Mouse (Mus musculus) mature B cell (primary cell): Measurements from ENCODE around the gene Lyrm4.

Experiments
- in situ Hi-C: fragments of 300-500 bp; cut with MboI; formaldehyde crosslinking; loops from 2 replicates; pipeline ENCODE4 v1.14.3; 2019

The Lyrm4 gene

DNA sequence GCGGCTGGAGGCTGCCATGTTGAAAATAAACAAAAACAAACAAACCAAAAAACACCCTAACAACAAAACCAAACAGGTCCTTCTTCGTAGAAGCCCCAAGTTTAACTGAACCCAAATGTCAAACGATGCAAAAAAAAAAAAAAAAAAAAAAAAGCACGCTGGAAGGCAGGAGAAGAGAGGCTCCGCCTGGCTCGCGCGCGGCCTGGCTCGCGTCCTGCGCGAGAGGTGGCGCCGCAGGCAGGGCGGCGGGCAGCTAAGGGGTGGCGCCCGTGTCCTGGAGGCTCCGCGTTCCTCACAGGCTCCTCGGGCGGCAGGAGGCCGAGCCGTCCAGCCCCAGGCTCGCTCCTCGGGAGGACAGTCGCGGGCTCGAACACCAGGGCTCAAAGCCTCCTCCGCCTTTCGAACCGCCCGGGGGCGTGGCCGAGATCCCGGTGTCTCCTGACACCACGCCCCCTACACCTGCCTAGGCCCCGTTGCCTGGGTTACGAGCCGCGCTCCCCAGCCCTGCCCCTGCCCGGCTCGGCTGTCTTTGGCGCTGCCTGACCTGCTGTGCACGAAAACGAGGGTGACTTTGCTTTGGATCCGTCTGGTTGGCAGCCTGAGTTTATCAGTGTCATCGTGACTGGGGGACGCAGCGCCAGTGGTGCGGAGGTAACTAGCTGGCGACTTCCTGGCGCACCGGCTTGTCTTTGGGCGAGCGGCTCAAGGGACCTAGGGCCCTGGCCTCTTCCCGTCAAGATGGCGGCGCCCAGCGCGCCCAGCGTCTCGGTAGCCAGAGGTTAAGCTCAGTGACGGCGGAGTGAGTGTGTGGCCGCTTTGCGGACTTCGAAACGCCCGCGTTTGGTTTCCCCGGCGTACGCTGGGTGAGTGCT lies at the start of gene Lyrm4, which contains the start of gene Fars2:
Gene Lyrm4 (minus strand): TSS at position 384 of the 872 bp plus-strand sequence.
Gene Fars2 (plus strand): TSS at position 270 of the 872 bp plus-strand sequence.
- in situ Hi-C loops, result no loop called here

DNA sequence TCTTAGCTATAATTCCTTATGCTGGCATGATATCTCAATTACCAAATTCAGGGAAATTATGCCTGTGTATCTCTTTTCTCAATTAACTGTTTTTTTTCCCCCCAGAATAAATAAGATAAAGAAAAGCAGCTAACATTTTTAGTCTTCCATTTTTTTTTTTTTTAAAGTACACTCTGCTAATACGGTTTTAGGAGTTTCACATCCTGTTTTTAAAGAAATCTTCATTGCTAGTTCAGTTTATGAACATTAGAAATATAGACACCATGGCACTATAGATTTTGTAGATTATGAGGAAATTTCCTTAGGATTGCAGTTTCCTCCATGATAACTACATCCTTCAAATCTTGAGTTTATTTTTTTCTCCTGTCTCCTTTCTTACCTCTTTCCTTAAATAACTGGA lies 46.6 kb upstream of the Lyrm4 start:
- in situ Hi-C loops, result no loop called here

DNA sequence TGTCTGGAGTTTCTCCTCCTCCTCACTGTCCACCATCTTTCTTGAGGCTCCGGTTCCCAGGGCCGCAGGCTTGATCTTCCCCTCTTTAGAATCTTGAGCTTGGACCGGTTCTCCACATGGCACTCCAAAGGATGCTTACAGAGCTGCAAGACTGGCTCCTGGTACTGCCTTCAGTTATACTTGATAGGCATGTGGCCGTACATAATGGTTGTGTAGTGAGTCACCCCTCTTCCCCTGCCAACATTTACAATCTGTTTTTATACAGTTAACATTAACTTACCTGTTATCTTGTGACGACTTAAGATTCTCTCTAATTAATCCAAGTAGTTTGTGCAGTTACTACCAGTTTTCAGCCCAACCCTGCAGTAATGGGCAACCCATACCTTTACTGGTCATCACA lies 46.1 kb upstream of the Lyrm4 start:
- in situ Hi-C loops, result no loop called here

- in situ Hi-C loops, result no loop called here
Measured at GRCm38 (mm10) chr13:36156340-36156931, 39.1 kb upstream of the Lyrm4 start.

GRCm38 (mm10) chr13:36152728-36153498 lies 35.6 kb upstream of the Lyrm4 start:
- in situ Hi-C loops, result no loop called here

DNA sequence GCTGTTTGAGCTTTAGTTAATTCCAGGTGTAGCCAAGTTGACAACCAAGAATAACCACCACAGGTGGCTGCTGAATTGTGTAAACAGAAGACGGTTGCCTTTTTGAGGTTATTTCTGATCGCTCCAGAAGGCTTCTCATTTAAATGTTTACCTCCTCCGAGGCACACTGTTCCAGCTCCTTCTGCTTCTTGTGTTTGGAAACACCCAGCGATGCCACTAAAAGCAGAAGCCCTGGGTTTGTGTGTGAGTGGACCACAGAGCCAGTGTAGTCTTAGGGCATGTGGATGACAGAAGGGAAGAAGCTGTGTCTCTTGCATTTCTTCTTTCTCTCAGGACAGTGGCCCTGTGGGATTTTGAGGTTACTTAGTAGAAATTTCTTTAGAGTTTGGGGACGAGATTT lies 32.9 kb upstream of the Lyrm4 start:
- in situ Hi-C loops, result no loop called here

DNA sequence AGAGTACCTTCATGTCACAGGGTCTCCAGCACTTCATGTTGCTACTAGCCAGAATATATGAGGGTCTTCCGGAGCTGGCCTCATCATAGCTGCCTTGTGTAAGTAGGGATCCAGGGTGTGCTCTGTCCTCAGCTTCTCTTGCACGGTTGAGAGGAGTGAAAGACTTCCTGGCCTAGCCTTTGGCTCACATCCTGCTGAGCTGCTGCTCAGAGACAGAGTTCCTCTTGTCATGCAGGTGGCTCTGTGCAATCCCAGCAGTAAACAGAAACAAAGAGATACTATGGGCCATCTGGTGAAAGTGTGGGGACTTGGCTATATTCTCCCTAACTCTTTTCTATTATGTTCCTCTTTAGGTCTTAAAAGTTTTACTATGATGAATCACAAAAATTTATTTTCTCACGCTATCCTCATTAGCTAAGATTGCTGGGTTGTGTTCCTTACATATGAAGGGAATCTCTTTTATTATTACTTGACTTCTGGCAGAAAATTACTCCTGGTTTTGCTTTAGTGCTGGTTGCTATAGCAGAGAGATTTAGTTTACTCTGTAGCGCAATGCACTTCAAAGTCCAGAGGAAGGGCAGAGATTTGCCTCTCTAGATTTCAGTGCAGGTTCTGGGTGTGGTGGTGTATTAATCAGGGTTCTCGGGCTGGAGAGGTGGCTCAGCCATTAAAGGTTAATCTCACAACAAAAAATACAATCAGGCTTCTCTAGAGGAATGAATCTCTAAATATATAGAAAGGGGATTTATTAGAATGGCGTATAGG lies 32.0 kb upstream of the Lyrm4 start:
- in situ Hi-C loops, result no loop called here

DNA sequence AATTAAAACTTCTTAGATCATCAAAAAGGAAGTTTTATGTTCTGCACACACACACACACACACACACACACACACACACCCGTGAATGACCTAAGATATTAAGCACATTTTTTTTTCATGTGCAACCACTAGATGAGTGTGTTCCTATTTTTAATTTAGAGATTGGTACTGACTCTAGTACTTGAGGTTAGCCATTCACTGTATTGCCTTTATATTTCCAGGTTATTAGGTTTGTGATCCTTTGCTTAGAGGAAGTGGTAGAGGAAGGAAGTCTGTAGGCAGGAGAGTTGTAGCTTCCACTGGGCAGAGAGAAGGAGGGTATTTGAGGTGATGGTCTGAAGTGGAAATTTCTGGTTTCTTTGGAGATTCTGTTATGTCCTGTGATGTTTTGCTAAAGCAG lies 28.3 kb upstream of the Lyrm4 start:
- in situ Hi-C loops, result no loop called here

DNA sequence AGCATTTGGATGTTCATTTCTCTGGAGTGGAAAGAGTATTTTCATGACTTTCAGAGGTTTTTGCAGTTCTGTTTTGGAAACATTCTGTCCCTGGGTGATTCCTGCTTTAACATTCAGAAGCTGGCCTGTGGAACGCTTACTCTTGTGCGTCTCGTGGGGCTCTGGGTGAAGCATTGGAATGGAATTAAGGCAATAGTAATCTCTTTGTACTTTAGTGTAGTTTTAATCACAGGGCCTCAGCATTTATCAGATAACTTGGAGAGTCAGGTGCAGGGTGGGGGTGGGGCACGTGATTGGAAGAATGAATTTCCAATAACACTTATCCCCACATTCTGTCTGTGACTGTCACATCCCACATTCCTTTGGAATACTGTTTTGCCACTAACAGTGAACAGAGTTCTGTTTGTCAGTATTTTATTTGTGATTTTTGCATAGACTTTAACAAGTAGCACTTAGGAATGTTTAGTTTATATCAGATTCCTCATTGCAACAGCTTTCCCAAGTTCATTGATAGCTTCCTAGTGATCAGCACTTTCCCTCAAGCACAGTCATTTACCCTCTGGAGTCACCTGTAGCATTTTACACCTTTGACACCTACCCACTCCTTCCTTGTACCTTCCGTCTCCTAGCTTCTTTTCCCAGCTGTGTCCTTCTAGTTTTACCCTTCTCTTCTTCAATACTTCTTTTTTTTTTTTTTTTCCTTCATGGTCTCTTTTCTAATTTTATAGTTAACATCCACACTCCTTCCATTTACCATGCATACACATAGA lies 23.1 kb upstream of the Lyrm4 start:
- in situ Hi-C loops, result no loop called here

DNA sequence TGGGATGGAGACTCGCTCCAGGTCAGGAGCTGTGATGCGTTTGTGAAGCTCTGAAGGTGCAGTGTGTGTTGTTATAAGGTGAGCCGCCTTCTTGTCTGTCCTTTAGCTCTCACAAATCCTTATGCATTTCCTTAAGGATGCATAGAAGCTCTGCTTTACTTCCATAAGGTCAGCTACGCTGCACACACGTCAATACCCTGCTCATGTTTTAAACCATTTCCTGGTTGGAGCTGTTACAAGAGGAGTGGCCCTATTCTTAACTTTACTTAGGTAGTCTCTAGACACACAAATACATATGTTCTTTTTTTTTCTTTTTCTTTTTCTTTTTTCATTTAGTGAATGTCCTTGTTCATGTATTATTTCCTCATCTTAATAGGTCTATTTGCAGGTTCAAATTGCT lies 22.4 kb upstream of the Lyrm4 start:
- in situ Hi-C loops, result no loop called here

DNA sequence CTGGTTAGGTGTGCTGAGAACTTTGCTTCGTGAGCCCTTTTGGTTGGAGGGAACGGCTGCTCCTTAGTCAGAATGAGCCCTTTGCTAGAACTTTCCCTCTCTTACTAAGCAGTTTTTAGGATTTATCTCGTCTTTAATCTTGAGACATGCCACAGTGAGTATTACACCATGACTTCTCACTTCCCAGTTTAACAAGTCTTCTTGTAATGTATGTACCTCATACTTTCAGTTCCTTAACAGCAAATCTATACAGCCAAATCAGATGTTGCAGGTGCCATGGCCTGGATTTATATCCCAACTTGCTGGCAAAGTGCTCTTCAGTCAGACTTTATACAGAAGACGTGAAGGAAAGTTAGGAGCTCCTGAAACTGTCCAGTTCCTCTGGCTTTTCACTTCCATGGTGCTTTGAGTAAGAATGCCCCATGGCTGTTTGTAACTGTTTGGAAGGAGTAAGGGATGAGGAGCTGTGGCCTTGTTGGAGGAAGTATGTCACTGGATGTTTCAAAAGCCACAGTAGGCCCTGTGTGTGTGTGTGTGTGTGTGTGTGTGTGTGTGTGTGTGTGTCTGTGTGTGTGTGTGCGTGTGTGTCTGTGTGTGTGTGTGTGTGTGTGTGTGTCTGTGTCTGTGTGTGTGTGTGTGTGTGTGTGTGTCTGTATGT lies 14.8 kb upstream of the Lyrm4 start:
- in situ Hi-C loops, result no loop called here

DNA sequence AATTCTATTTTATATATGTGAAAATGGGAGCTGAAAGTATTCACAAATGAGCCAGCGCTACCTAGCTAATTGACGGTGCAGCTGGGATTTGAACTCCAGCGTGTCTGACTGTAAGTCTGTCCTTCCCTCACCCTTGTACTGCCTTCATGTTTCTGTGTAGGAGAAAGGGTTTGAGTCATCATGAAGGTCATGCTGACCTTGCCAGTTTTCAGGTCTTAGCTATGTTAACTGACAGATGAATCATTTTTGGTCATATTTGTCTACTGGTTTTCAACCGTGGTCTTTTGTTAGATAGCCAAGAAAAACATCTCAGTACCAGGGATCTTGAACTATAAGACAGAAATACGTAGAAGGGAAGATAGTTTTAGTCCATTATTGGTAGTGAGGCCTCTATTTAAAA lies 14.1 kb upstream of the Lyrm4 start:
- in situ Hi-C loops, result no loop called here

DNA sequence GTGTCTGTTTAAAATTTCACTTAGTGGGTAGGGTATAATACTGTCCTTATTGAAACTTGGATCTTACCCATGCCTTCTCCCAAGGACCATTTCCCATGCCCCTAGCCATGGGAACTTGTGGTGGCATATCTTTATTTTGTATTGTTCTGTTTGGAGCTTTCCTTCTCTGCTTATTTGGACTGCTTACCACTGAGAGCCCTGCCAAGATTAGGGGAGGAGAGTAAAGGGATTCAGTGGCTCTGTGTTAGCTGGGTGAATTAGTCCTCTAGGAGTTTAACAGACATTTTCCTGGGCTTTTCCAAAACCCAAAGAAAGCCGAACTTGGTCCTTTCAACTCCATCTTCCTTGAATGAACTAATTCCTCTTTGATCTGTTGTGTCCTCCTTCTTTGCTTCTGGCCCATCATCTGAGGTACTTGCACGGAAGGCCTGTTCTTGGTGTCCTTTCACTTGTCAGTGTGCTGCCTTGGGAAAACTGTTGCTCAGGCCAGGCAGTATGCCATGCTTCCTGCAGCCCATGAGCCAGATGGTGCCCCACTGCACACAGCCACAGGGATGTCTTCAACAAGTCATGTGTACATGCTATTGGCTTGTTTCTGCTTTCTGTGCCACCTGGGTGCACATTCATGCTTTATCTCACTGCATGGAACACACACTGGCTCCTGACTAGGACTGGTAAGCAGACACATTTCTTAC lies 12.2 kb upstream of the Lyrm4 start:
- in situ Hi-C loops, result no loop called here

- in situ Hi-C loops, result no loop called here
Measured at GRCm38 (mm10) chr13:36120606-36121005, 3.3 kb upstream of the Lyrm4 start.

DNA sequence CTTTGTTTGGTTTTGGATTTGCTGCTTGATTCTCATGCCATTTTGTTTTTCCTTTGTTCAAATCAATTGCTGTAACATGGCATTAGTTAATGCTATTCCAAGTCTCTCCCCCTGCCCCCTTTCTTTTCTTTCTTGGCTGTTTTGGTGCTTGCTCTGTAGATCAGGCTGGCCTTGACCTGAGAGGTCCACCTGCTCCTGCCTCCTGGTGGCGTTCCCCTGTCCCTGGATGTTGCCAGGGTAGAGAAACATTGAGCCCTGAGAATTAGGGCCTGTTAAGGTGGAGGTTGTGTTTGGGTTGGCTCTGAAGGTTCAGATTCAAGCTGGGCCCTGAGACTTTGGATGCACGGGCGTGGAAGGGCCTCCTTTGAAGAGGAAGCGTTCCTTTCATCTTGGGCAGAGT lies 2.4 kb upstream of the Lyrm4 start:
- in situ Hi-C loops, result no loop called here

DNA sequence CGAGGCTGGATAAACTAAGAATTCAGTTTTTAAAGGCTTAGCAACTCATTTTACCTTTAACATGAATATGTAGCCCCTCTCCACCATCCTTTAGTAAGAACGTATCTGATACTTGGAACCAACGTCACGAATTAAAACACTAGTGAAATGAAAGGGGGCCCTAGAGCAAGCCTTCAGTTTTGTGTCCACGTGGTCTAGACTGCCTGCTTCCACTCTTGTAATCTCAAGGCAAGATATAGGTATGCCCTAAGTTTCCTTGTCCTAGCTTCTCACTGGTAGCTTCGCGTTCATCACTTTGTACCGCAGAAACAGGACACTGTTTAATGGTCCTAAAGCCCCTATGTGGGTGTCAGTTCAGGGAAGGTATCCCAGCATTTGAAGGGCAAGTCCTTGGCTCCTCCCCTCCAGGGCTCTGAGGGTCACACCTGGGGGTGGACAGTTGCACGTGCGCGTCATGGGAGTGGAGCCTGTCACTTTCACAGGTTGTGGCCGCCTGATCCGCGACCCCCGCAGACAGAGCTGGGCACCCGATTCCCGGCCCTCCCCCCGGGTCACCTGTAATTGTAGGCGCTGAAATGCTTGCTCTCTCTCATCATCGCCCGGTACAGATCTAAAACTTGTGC lies 695 bp downstream of the Lyrm4 start:
- in situ Hi-C loops, result no loop called here

DNA sequence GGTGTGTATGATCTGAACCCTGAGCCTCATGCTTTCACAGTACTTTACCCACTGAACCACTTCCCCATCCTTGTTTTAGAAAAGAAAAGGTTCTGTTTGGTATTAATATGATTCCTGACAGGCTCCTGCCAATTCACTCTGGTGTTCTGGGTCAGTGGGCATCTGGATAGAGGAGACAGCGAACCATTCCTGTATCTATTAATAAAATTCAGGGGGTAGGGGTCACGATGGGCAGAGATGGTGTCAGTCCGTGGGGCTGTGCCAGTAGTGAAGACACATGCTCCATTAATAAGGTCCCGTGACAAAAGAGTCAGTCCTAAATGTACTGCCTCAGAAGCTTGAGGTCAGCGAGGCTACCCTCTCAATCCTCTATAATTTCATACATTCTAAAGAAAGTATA lies 4.1 kb downstream of the Lyrm4 start:
- in situ Hi-C loops, result no loop called here

GRCm38 (mm10) chr13:36111331-36111730 lies 6.0 kb downstream of the Lyrm4 start:
- in situ Hi-C loops, result no loop called here

DNA sequence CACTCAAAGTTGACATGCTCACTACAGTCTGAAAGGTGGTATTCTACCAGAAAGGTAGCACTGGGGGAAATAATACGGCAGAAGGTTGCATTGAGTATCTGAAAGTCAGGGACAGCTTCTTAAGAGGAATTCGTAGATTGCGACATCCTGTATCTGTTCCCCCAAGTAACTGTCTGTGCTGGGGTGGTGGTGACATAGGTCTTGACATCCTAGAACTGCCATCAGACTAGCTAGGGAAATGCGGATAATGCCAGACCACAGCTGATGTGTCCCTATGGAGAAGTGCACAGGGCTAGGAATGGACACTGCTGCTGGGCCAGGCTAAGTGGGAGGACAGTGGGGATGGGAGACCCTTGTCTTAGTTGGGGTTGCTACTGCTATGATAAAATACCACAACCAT lies 8.8 kb downstream of the Lyrm4 start:
- in situ Hi-C loops, result no loop called here

GRCm38 (mm10) chr13:36105591-36105990 lies 11.7 kb downstream of the Lyrm4 start:
- in situ Hi-C loops, result no loop called here
